ENCODE assay signal across 8 mouse cellular contexts in the genomic region with DNA sequence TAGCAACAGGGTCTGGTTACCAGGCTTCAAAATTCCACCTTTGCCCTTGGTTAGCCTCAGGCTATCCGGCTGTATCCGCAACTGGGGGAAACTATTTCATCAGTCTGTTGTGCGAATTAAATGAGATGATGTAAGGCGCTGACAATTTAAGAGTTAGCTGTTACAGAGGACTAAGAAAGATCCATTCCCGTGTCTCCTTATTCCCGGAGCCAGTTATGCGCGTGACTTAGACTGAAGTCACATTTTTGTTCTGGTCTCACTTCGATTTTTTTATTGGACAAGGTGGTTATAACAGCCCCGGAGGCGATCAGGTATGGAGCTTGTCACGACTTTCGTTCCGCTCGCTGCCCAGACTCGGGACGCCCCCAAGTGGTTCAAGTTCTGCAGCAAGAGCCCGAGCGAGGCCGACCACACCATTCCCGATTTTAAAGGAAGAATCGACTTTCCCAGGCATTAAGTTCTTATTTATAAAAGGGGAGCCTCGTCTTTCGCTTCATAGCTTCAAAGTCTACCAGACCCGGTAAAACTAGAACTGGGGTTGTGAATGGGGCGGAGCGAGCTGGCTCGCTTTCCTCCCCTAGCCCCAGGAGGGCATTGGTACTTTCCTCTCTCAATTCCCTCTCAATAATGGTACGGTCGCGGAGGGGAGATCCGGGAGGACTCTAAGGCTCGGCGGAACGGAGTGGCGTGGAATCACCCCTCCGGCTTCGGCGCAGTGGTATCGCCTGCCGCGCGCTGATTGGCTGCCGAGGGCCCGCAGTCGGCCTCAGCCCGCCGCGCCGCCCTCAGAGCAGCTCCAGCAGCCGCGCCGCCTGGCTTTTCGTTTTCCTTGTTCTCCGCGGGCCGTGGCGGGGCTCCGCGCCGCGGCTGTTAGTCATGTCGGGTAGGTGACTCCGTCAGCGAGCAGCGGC. TPM values are rescaled to one million over a fixed set of nuclear protein-coding genes. Genes with fewer than 3 reads are reported as not detected.
DNase-seq lines count a peak whose midpoint lies in the region; ATAC-seq lines count a peak whose summit lies in the region.

Taf15 (plus strand) TSS at position 763 of the 911 bp plus-strand sequence.

- H3K4me2 ChIP-seq in lung, embryonic 16.5 days (ENCODE audit: low read depth, low read length): peak within 1 kb of the TSS; percentile 92

- peak; percentile 99 for ATAC-seq in hematopoietic stem cell, adult 5-6 weeks (replicated peaks in 1 of 2; ENCODE audit: insufficient read depth in 1 of 2, low FRiP score in 2 of 2, low TSS enrichment in 1 of 2, low read depth in 1 of 2, poor library complexity in 2 of 2, severe bottlenecking in 2 of 2)
- peak; percentile 99 for ATAC-seq in lung, embryonic 16.5 days (ENCODE audit: low read depth)

- DNase-seq in MEL-GATA-1-ER (ENCODE audit: extremely low read depth, low read depth): peak; percentile 98
- DNase-seq in cerebellum, adult 8-10 months: peak; percentile 99
- DNase-seq in forelimb bud, embryonic 11.5 days (ENCODE audit: low read depth, low spot score): peak; percentile 99
- DNase-seq in layer of hippocampus, adult 9-10 months (ENCODE audit: low spot score): peak; percentile 93
- DNase-seq in ovary, postnatal 10 days (ENCODE audit: low spot score): peak; percentile 92
- peak; percentile 98 for DNase-seq in thymus, postnatal 10 days (ENCODE audit: low spot score in 2 of 2)

- under 1% methylated on average over 64 of the region's 66 CpGs for WGBS in lung, embryonic 16.5 days

- H3K9me3 ChIP-seq in lung, embryonic 16.5 days (ENCODE audit: control insufficient read depth, low read length): no peaks in the 10 kb centered on the region

- H3K27ac ChIP-seq in lung, embryonic 16.5 days (ENCODE audit: low read length): peak within 1 kb of the TSS; percentile 96

- peak within 1 kb of the TSS; percentile 96 for H3K9ac ChIP-seq in lung, embryonic 16.5 days (ENCODE audit: low read length)

- no peaks in the 10 kb centered on the region; the same call in 1 of the 2 replicates for H3K36me3 ChIP-seq in lung, embryonic 16.5 days (ENCODE audit: control insufficient read depth, insufficient read depth, low read length)

- H3K4me1 ChIP-seq in lung, embryonic 16.5 days (replicated peaks; ENCODE audit: control insufficient read depth, insufficient read depth, low read length): peaks cover 11% of the 10 kb centered on the region

- no peaks in the 10 kb centered on the region for H3K27me3 ChIP-seq in lung, embryonic 16.5 days (ENCODE audit: control insufficient read depth, insufficient read depth, low read depth, low read length)

- peak within 1 kb of the TSS; percentile 92 for H3K4me3 ChIP-seq in lung, embryonic 16.5 days (ENCODE audit: low read length)

RNA-seq across cellular contexts. Expression of gene Taf15, which starts in this region (rescaled TPM):
- 41.5 and 69.0 TPM in 2 replicates for total RNA-seq in hematopoietic stem cell, adult 5-6 weeks (2017)
- 12.3 and 13.9 TPM in 2 replicates for polyA plus RNA-seq in lung, embryonic 16.5 days (2015; fragmentation: Nextera tagmentation; extraction: Ambion mirVana)

Comparison
In these comparisons a context has a peak if more than half of its experiments do, and no peak if none do; other contexts are left out.
1. Peak in every context shown above with its lines: DNase-seq, ATAC-seq, H3K4me3 ChIP-seq and H3K27ac ChIP-seq.